Mouse (Mus musculus) brain, embryonic 14.5 days (tissue): ENCODE measurements around the gene Slco3a1.

Experiments
- CTCF ChIP-seq: fragments of 200-500 bp; IDR thresholded peaks from 2 replicates; pipeline ENCODE4 v1.5.1; 2012; ENCODE audit warnings: inconsistent platforms, mild to moderate bottlenecking, moderate library complexity, borderline replicate concordance; ENCODE audit not compliant: insufficient read depth, insufficient read length; ENCODE audit errors: extremely low read depth
- POLR2A ChIP-seq: fragments of 200-500 bp; IDR thresholded peaks from 2 replicates; pipeline ENCODE4 v1.6.1; 2012; ENCODE audit warnings: mild to moderate bottlenecking, inconsistent platforms, borderline replicate concordance; ENCODE audit not compliant: poor library complexity, insufficient read depth, insufficient read length, severe bottlenecking; ENCODE audit errors: extremely low read depth

DNA sequence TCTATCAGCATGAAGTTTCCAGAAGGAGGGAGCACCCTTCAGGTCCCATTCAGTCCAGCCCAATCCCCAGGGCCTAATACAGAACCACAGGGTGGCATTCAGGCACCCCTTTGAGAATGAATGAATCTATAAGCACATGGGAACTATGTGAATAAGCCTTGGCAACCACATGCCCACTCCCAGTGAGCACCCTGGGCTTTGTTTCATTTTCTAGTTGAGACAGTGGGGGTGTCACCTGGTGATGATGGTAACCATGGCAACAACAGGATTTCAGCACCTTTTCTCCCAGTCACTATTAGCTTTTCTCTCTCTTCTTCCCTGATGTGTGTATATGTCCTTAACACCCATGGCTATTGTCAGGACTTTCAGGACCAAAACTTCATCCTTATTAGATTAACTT is 231.4 kb downstream of the Slco3a1 start:
- no peak for TF ChIP-seq POLR2A
- no peak for TF ChIP-seq CTCF
